Mouse (Mus musculus): Measurements from ENCODE around the gene Gm9045. TPM values are rescaled to one million over a fixed set of nuclear protein-coding genes. Genes with fewer than 3 reads are reported as not detected.
A peak's percentile ranks its signal among the peaks of the same experiment; 100 is the strongest.
"Not testable (repeated sequence)": the region's sequence is repeated elsewhere in the genome, so short reads cannot be mapped to it uniquely, and the experiment has no call there.

The Gm9045 gene
- not detected in 2 replicates for polyA plus RNA-seq (2015; fragmentation: Nextera tagmentation; extraction: Ambion mirVana)

GRCm38 (mm10) chr10:118337731-118338130 lies at the start of gene Gm9045:
TSS of gene Gm9045 (minus strand) at chr10:118337831.
- H3K9ac ChIP-seq; ATAC-seq (ENCODE audit: low read depth); H3K4me3 ChIP-seq; H3K9me3 ChIP-seq; H3K27me3 ChIP-seq; H3K27ac ChIP-seq (replicated peaks); H3K4me2 ChIP-seq; H3K4me1 ChIP-seq (replicated peaks); H3K36me3 ChIP-seq: not testable (repeated sequence)
- WGBS, result no CpG with 5 or more reads among the region's 14 CpGs

DNA sequence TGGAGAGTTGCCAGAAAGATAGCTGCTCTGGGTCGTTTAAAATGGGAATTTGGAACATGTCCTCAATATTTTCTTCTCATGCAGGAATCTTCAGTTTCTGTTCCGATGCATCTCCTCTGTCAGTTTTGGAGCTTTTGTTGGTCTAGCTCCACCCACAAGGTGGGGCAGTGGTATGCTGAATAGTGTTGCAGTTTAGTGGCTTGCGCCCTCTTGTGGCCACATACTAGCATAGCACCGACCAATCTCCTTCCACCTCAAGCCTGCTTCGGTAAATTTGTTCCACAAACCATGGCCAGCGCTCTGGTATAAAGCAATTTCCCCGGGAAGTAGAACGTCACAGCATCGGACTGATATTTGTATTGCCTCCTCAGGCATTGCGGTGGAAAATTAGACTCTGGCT lies 32.8 kb upstream of the Gm9045 start:
- Histone ChIP-seq H3K27ac (replicated peaks) (no peak overlapping the region), H3K27me3 (no peaks in the 10 kb centered on the region), H3K4me1 (replicated peaks) (no peaks in the 10 kb centered on the region), H3K9ac (peak overlapping the region; percentile 60; the same call in 1 of the 2 replicates), H3K9me3 (peaks cover 4% of the 10 kb centered on the region; the same call in 1 of the 2 replicates), H3K36me3 (no peaks in the 10 kb centered on the region), H3K4me2 (peak overlapping the region; percentile 49), H3K4me3 (0 out of 2 replicates have a peak overlapping the region, but pooled peaks have one; percentile 15)
- peak; percentile 86 for ATAC-seq (ENCODE audit: low read depth)
- WGBS, result 8% methylated on average over 10 of the region's 10 CpGs

DNA sequence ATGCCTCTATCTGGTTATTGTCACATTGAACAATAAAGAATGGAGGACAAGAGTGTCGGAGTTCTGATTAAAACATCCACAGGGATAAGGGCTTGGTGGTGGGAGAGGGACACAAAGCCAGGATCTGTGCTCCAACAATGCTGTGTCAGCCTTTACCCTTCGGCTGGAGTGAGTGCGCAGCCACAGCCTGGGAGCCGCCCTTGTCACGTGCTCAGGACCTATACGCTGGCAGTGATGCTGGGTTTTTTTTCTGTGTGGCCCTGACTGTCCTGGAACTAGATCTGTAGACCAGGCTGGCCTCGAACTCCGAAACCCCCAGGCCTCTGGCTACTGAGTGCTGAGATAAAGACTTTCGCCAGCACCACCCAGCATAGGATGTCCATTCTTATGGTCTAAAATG lies 31.9 kb upstream of the Gm9045 start:
- Histone ChIP-seq H3K27ac (replicated peaks) (no peak overlapping the region), H3K4me3 (no peak overlapping the region), H3K36me3 (no peaks in the 10 kb centered on the region), H3K27me3 (no peaks in the 10 kb centered on the region), H3K9me3 (peaks cover 4% of the 10 kb centered on the region; the same call in 1 of the 2 replicates), H3K4me1 (replicated peaks) (no peaks in the 10 kb centered on the region), H3K4me2 (no peak overlapping the region), H3K9ac (no peak overlapping the region)
- ATAC-seq (ENCODE audit: low read depth), result no peak
- 85% methylated on average over 9 of the region's 9 CpGs for WGBS

DNA sequence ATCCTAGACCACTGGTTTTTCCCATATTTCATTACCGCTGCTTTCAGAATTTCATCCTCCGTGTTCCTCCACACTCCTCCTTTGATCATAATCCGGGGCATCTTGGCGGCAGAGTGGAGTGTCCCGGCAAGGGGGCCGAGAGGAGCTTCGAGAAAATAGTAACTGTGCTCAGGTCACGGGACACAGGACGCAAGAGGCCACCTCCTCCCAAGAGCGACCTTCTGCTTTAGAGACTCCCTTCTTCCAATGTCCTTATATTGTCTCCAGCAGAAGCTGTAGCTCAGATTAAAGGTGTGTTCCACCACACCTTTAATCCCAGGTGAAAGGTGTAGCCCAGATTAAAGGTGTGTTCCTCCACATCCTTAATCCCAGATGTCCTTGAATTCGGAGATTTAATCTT lies 16.4 kb upstream of the Gm9045 start, which contains the start of gene Gm9049:
Gene Gm9049, minus strand, starts transcription at position 101 of the 400 bp plus-strand sequence.
- not testable (repeated sequence) for ATAC-seq (ENCODE audit: low read depth); H3K27ac ChIP-seq (replicated peaks); H3K27me3 ChIP-seq; H3K9ac ChIP-seq; H3K4me1 ChIP-seq (replicated peaks); H3K36me3 ChIP-seq; H3K4me2 ChIP-seq; H3K9me3 ChIP-seq; H3K4me3 ChIP-seq
- WGBS, result no CpG with 5 or more reads among the region's 11 CpGs

DNA sequence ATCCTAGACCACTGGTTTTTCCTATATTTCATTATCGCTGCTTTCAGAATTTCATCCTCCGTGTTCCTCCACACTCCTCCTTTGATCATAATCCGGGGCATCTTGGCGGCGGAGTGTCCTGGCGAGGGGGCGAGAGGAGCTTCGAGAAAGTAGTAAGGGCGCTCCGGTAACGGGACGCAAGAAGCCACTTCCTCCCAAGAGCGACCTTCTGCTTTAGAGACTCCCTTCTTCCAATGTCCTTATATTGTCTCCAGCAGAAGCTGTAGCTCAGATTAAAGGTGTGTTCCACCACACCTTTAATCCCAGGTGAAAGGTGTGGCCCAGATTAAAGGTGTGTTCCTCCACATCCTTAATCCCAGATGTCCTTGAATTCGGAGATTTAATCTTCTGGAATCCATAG lies 10.9 kb upstream of the Gm9045 start, which contains the start of gene Gm9048:
Gene Gm9048, minus strand, starts transcription at position 101 of the 400 bp plus-strand sequence.
- H3K4me3 ChIP-seq; ATAC-seq (ENCODE audit: low read depth); H3K4me2 ChIP-seq; H3K27ac ChIP-seq (replicated peaks); H3K36me3 ChIP-seq; H3K27me3 ChIP-seq; H3K9me3 ChIP-seq; H3K4me1 ChIP-seq (replicated peaks); H3K9ac ChIP-seq: not testable (repeated sequence)
- 91% methylated on average over 1 of the region's 14 CpGs for WGBS

DNA sequence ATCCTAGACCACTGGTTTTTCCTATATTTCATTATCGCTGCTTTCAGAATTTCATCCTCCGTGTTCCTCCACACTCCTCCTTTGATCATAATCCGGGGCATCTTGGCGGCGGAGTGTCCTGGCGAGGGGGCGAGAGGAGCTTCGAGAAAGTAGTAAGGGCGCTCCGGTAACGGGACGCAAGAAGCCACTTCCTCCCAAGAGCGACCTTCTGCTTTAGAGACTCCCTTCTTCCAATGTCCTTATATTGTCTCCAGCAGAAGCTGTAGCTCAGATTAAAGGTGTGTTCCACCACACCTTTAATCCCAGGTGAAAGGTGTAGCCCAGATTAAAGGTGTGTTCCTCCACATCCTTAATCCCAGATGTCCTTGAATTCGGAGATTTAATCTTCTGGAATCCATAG lies 5.5 kb upstream of the Gm9045 start, which contains the start of gene Gm9046:
Gene Gm9046, minus strand, starts transcription at position 101 of the 400 bp plus-strand sequence.
- not testable (repeated sequence) for H3K4me1 ChIP-seq (replicated peaks); H3K27ac ChIP-seq (replicated peaks); H3K9ac ChIP-seq; H3K27me3 ChIP-seq; H3K9me3 ChIP-seq; H3K36me3 ChIP-seq; H3K4me2 ChIP-seq; H3K4me3 ChIP-seq; ATAC-seq (ENCODE audit: low read depth)
- no CpG with 5 or more reads among the region's 14 CpGs for WGBS

GRCm38 (mm10) chr10:118332308-118332707 lies 5.3 kb downstream of the Gm9045 start, which contains the start of gene Gm9044:
TSS of gene Gm9044 (minus strand) at chr10:118332408.
- H3K9ac ChIP-seq; H3K4me1 ChIP-seq (replicated peaks); ATAC-seq (ENCODE audit: low read depth); H3K4me2 ChIP-seq; H3K36me3 ChIP-seq; H3K4me3 ChIP-seq; H3K27ac ChIP-seq (replicated peaks); H3K9me3 ChIP-seq; H3K27me3 ChIP-seq: not testable (repeated sequence)
- WGBS, result no CpG with 5 or more reads among the region's 14 CpGs

GRCm38 (mm10) chr10:118326869-118327268 lies 10.8 kb downstream of the Gm9045 start, which contains the start of gene Gm9040:
TSS of gene Gm9040 (minus strand) at chr10:118326969.
- not testable (repeated sequence) for H3K27ac ChIP-seq (replicated peaks); H3K36me3 ChIP-seq; ATAC-seq (ENCODE audit: low read depth); H3K4me3 ChIP-seq; H3K9me3 ChIP-seq; H3K9ac ChIP-seq; H3K27me3 ChIP-seq; H3K4me1 ChIP-seq (replicated peaks); H3K4me2 ChIP-seq
- WGBS, result no CpG with 5 or more reads among the region's 11 CpGs

GRCm38 (mm10) chr10:118319024-118319423 lies 18.6 kb downstream of the Gm9045 start:
- H3K9me3 ChIP-seq, result no peaks in the 10 kb centered on the region
- H3K27me3 ChIP-seq, result no peaks in the 10 kb centered on the region
- H3K9ac ChIP-seq, result no peak overlapping the region
- no peaks in the 10 kb centered on the region for H3K4me1 ChIP-seq (replicated peaks)
- H3K4me2 ChIP-seq, result no peak overlapping the region
- WGBS, result 83% methylated on average over 8 of the region's 8 CpGs
- H3K4me3 ChIP-seq, result no peak overlapping the region
- ATAC-seq (ENCODE audit: low read depth), result no peak
- H3K36me3 ChIP-seq, result no peaks in the 10 kb centered on the region
- H3K27ac ChIP-seq (replicated peaks), result no peak overlapping the region

GRCm38 (mm10) chr10:118302133-118302532 lies 35.5 kb downstream of the Gm9045 start:
- not testable (repeated sequence) for H3K27me3 ChIP-seq; ATAC-seq (ENCODE audit: low read depth); H3K9ac ChIP-seq; H3K4me2 ChIP-seq; H3K27ac ChIP-seq (replicated peaks); H3K4me3 ChIP-seq; H3K4me1 ChIP-seq (replicated peaks); H3K36me3 ChIP-seq; H3K9me3 ChIP-seq
- WGBS, result 45% methylated on average over 2 of the region's 2 CpGs

GRCm38 (mm10) chr10:118294938-118295337 lies 42.7 kb downstream of the Gm9045 start, which contains the start of gene Iltifb:
TSS of gene Iltifb (minus strand) at chr10:118295038.
- Histone ChIP-seq H3K9ac (no peak within 1 kb of the TSS), H3K4me2 (no peak within 1 kb of the TSS), H3K4me1 (replicated peaks) (no peaks in the 10 kb centered on the region), H3K9me3 (no peaks in the 10 kb centered on the region), H3K36me3 (no peaks in the 10 kb centered on the region), H3K4me3 (no peak within 1 kb of the TSS), H3K27ac (replicated peaks) (no peak within 1 kb of the TSS), H3K27me3 (no peaks in the 10 kb centered on the region)
- no peak for ATAC-seq (ENCODE audit: low read depth)
- 93% methylated on average over 6 of the region's 6 CpGs for WGBS

All from neural tube, embryonic 13.5 days (tissue).